Mouse (Mus musculus): ENCODE results near the gene Srgap2. TPM values are rescaled to one million over a fixed set of nuclear protein-coding genes. Genes with fewer than 3 reads are reported as not detected.
A peak's percentile ranks its signal among the peaks of the same experiment; 100 is the strongest.

Gene Srgap2
- polyA plus RNA-seq, 1 experiment from 2014 or later, result 18.6 TPM

DNA sequence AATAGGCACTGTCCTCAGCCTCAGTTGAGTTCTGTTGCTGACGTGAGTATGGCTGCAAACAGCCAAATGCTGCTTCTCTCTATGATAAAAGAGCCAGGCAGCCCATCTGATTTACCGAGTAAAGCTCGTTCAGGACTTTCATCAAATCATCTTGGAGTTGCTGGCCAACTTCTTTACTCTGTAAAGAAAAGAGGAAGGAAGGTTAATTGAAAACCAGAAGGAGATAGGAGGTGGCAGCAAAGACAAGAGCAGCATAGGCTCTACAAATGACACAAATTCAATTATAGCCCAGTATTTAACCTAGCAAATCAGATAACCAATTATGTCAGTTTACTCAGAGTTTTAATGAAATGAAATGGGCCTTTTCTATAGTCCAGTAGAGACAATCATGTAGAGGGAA, 163.3 kb downstream of the Srgap2 start:
- Histone ChIP-seq H3K4me1 (replicated peaks) (0 out of 2 replicates have a peak, but pooled peaks cover 2% of the 10 kb centered on the region), H3K36me3 (peaks cover 12% of the 10 kb centered on the region; the same call in 1 of the 2 replicates), H3K27me3 (replicated peaks) (no peaks in the 10 kb centered on the region), H3K4me3 (no peak overlapping the region), H3K9me3 (replicated peaks) (no peaks in the 10 kb centered on the region), H3K27ac (ENCODE audit: poor library complexity, severe bottlenecking) (no peak overlapping the region), H3K4me2 (no peak overlapping the region), H3K9ac (no peak overlapping the region)
- ATAC-seq (ENCODE audit: insufficient number of reproducible peaks, low FRiP score), result no peak
- WGBS, result 58% methylated on average over 3 of the region's 3 CpGs

- Histone ChIP-seq H3K36me3 (peaks cover 12% of the 10 kb centered on the region; the same call in 1 of the 2 replicates), H3K9ac (no peak overlapping the region), H3K4me1 (replicated peaks) (peaks cover 6% of the 10 kb centered on the region; the same call in 1 of the 2 replicates), H3K9me3 (replicated peaks) (no peaks in the 10 kb centered on the region), H3K4me2 (no peak overlapping the region), H3K27ac (ENCODE audit: poor library complexity, severe bottlenecking) (no peak overlapping the region), H3K4me3 (no peak overlapping the region), H3K27me3 (replicated peaks) (no peaks in the 10 kb centered on the region)
- WGBS, result 91% methylated on average over 2 of the region's 2 CpGs
- no peak; the same call in 1 of the 2 replicates for ATAC-seq (ENCODE audit: insufficient number of reproducible peaks, low FRiP score)
Measured at GRCm38 (mm10) chr1:131362089-131362488, 165.1 kb downstream of the Srgap2 start.

DNA sequence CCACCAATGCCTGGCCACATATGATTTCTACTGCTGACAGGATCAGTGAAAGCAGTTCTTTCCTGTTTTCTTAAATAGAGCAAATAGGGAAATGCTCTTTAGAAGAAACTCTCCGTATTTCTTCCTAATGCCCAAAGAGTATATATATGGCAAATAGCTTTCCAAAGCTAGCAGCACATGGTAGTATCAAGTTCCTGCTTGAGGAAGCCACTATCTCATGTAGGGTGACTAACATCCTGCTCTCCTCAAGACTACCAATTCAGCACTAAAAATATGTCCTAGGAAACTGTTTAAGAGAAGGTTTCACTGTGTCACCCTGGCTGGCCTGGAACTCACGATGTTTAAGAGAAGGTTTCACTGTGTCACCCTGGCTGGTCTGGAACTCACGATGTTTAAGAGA, 166.4 kb downstream of the Srgap2 start:
- Histone ChIP-seq H3K27me3 (replicated peaks) (no peaks in the 10 kb centered on the region), H3K9ac (no peak overlapping the region)

DNA sequence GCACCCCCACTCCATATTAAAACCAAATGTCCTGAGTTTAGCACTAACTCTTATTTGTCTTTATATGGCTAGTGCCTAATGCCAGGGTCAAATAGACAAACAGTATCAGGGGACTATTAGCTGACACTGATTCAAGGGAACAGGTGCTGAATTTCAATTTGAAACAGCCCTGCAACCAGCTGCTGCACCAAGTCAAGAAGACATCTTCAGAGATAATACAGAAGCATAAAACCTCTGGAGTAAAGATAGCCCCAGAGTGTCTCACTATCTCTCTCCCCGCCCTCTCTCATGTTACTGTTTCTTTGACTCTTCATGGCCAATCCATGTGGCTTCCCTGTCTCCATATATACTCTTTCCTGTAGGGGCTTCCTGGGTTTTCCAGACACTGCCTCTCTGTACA, 167.5 kb downstream of the Srgap2 start:
- Histone ChIP-seq H3K27me3 (replicated peaks) (no peaks in the 10 kb centered on the region), H3K27ac (ENCODE audit: poor library complexity, severe bottlenecking) (no peak overlapping the region), H3K4me2 (no peak overlapping the region), H3K9me3 (replicated peaks) (no peaks in the 10 kb centered on the region), H3K9ac (no peak overlapping the region), H3K4me3 (no peak overlapping the region), H3K36me3 (peaks cover 30% of the 10 kb centered on the region), H3K4me1 (replicated peaks) (peaks cover 6% of the 10 kb centered on the region; the same call in 1 of the 2 replicates)
- 79% methylated on average over 1 of the region's 1 CpGs for WGBS
- ATAC-seq (ENCODE audit: insufficient number of reproducible peaks, low FRiP score), result no peak

More for the DNA sequence above, 166.4 kb downstream of the Srgap2 start:
- 58% methylated on average over 3 of the region's 3 CpGs for WGBS
- Histone ChIP-seq H3K4me2 (no peak overlapping the region), H3K4me3 (no peak overlapping the region), H3K4me1 (replicated peaks) (peaks cover 6% of the 10 kb centered on the region; the same call in 1 of the 2 replicates), H3K27ac (ENCODE audit: poor library complexity, severe bottlenecking) (no peak overlapping the region), H3K9me3 (replicated peaks) (no peaks in the 10 kb centered on the region), H3K36me3 (peaks cover 20% of the 10 kb centered on the region)
- ATAC-seq (ENCODE audit: insufficient number of reproducible peaks, low FRiP score), result no peak

- Histone ChIP-seq H3K36me3 (peaks cover 30% of the 10 kb centered on the region), H3K27ac (ENCODE audit: poor library complexity, severe bottlenecking) (no peak overlapping the region), H3K27me3 (replicated peaks) (no peaks in the 10 kb centered on the region), H3K9me3 (replicated peaks) (no peaks in the 10 kb centered on the region), H3K4me2 (no peak overlapping the region), H3K9ac (no peak overlapping the region), H3K4me1 (replicated peaks) (peaks cover 4% of the 10 kb centered on the region; the same call in 1 of the 2 replicates), H3K4me3 (no peak overlapping the region)
- no peak for ATAC-seq (ENCODE audit: insufficient number of reproducible peaks, low FRiP score)
- 72% methylated on average over 1 of the region's 1 CpGs for WGBS
Measured at GRCm38 (mm10) chr1:131357213-131357612, 169.9 kb downstream of the Srgap2 start.

DNA sequence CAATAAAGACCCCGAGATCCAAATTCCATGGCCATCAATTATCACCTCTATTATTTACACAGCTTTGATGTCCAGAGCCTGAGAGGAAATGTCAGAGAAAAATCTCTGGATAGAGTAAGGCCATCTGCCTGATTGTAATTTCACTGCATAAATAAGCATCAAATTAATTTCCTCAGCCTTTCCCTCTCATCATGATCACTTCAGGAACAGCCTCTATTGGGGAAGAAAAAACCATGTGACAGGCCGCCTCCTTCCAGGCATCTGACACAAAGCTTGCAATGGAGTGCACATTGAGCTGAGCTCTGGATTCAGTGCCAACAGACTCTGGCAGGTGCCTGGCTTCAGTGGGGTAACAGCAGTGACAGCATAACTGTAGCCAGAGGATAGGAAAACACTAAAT, 175.7 kb downstream of the Srgap2 start:
- H3K4me2 ChIP-seq, result no peak overlapping the region
- no peak overlapping the region for H3K27ac ChIP-seq (ENCODE audit: poor library complexity, severe bottlenecking)
- no peaks in the 10 kb centered on the region for H3K27me3 ChIP-seq (replicated peaks)
- no peak for ATAC-seq (ENCODE audit: insufficient number of reproducible peaks, low FRiP score)
- H3K9me3 ChIP-seq (replicated peaks), result no peaks in the 10 kb centered on the region
- H3K9ac ChIP-seq, result no peak overlapping the region
- no peak overlapping the region for H3K4me3 ChIP-seq
- WGBS, result 64% methylated on average over 2 of the region's 2 CpGs
- H3K36me3 ChIP-seq, result peaks cover 52% of the 10 kb centered on the region
- peaks cover 11% of the 10 kb centered on the region for H3K4me1 ChIP-seq (replicated peaks)

GRCm38 (mm10) chr1:131349993-131350510, 177.1 kb downstream of the Srgap2 start:
- no peak for ATAC-seq (ENCODE audit: insufficient number of reproducible peaks, low FRiP score)
- peaks cover 22% of the 10 kb centered on the region for H3K4me1 ChIP-seq (replicated peaks)
- H3K27ac ChIP-seq (ENCODE audit: poor library complexity, severe bottlenecking), result no peak overlapping the region
- no peak overlapping the region for H3K9ac ChIP-seq
- WGBS, result 84% methylated on average over 1 of the region's 1 CpGs
- no peaks in the 10 kb centered on the region for H3K27me3 ChIP-seq (replicated peaks)
- no peaks in the 10 kb centered on the region for H3K9me3 ChIP-seq (replicated peaks)
- no peak overlapping the region for H3K4me3 ChIP-seq
- H3K36me3 ChIP-seq, result peaks cover 43% of the 10 kb centered on the region
- H3K4me2 ChIP-seq, result no peak overlapping the region

DNA sequence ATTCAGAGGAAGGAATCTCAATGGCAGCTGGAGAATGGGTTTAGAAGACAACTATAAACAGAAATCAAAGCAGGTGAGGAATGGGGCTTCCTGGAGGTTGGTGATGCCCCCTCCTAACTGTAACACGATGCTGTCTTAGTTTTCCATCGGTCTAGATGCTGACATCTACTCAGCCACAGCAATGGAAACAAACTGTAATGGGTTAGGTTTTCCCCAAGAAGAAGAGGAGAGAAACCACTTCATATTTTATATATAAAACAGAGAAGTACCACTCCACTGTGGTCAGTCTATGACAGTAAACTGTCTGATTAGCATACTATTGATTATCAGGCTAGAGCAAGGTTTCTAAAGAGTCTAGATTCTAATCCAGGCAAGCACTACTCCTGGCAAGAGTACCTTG, 179.4 kb downstream of the Srgap2 start:
- no peak for ATAC-seq (ENCODE audit: insufficient number of reproducible peaks, low FRiP score)
- Histone ChIP-seq H3K4me1 (replicated peaks) (peaks cover 31% of the 10 kb centered on the region), H3K4me3 (no peak overlapping the region), H3K36me3 (peaks cover 42% of the 10 kb centered on the region), H3K9me3 (replicated peaks) (no peaks in the 10 kb centered on the region), H3K27ac (ENCODE audit: poor library complexity, severe bottlenecking) (no peak overlapping the region), H3K9ac (no peak overlapping the region), H3K27me3 (replicated peaks) (no peaks in the 10 kb centered on the region), H3K4me2 (no peak overlapping the region)
- WGBS, result 69% methylated on average over 2 of the region's 2 CpGs

DNA sequence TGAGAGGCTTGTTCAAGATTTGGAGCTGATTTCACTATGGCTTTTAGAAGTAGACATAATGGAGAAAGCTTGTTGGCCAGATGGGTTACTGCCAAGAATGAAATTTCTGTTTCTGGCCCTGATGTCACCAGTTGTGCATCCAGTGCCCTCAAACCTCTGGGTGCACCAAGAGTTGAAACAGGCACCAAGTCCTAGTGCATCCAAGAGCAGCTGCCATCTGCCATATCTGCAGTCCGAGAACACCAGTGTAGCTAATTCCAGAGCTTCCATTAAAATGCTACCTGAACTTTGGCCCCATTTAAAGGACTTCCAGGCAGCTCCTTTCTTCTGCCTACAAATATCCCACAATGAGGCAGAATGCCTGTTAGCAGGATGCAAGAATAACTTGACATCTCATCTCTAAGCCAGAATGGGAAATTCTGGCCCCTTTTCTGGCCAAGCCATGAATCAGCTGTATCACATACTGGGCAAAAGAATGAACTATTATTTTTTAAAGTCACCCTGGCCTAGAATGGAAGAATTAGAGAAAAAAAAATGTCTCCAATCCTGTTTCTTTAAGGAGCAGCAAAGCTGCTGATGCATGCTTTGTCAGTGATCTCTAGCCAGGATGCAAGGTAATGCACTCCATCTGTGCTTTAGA, 180.1 kb downstream of the Srgap2 start:
- 73% methylated on average over 1 of the region's 1 CpGs for WGBS
- Histone ChIP-seq H3K4me2 (no peak overlapping the region), H3K36me3 (peaks cover 42% of the 10 kb centered on the region), H3K27ac (ENCODE audit: poor library complexity, severe bottlenecking) (no peak overlapping the region), H3K9me3 (replicated peaks) (no peaks in the 10 kb centered on the region), H3K4me3 (no peak overlapping the region), H3K9ac (no peak overlapping the region), H3K27me3 (replicated peaks) (no peaks in the 10 kb centered on the region), H3K4me1 (replicated peaks) (peaks cover 31% of the 10 kb centered on the region)
- no peak for ATAC-seq (ENCODE audit: insufficient number of reproducible peaks, low FRiP score)

DNA sequence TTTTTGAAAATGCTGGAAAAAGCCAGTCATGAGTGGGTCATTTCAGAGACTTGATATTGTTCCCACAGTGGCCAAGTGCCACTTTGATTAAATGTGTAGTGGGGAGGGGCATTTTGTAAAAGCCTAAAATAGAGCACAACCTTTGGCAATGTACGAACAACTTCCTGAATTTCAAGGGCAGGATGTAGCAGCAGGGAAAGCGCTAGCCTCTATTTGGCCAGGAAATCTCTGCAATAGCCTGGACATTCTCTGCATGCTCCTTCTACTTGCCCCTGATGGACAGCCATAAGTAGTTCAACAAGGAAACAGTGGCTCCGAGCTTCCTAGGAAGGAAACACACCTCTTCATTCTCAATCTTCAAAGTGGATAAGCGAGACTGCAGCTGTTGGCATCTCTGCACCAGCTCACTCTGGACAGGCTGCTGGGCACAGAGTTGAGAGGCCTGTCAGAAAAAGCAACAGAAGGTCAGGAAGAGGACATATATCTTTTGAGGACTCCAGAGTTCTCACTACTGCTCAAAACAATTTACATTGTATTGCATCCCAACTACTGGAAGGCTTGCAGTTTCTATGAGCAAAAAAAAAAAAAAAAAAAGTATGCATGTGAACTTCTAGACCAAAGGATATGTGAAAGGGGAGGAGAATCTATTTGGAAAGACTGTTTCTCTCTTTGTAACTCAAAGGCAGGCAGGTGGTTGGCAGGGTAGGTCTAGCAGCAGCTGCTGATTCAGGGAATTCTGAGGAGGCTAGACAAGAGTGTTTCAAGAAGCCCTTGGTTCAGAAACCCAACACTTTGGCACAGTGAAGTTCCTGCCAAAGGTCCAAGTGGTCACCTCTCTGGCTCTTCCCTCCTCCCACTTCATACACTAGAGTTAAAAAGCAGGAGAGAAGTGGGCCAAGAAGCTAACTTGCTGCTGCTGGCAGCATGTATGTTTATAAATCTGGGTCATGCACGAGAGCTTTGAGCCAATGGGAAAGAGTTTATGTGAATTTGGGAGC, 181.4 kb downstream of the Srgap2 start:
- peak overlapping the region; percentile 24; the same call in 1 of the 2 replicates for H3K4me2 ChIP-seq
- H3K4me3 ChIP-seq, result no peak overlapping the region
- H3K27me3 ChIP-seq (replicated peaks), result no peaks in the 10 kb centered on the region
- peak overlapping the region; percentile 85 for H3K27ac ChIP-seq (ENCODE audit: poor library complexity, severe bottlenecking)
- peak; percentile 73 for ATAC-seq (ENCODE audit: insufficient number of reproducible peaks, low FRiP score)
- H3K4me1 ChIP-seq (replicated peaks), result peaks cover 31% of the 10 kb centered on the region
- H3K9ac ChIP-seq, result no peak overlapping the region
- H3K9me3 ChIP-seq (replicated peaks), result no peaks in the 10 kb centered on the region
- H3K36me3 ChIP-seq, result peaks cover 45% of the 10 kb centered on the region
- 34% methylated on average over 5 of the region's 5 CpGs for WGBS

GRCm38 (mm10) chr1:131344691-131345090, 182.5 kb downstream of the Srgap2 start:
- no peak for ATAC-seq (ENCODE audit: insufficient number of reproducible peaks, low FRiP score)
- H3K4me2 ChIP-seq, result no peak overlapping the region
- H3K9me3 ChIP-seq (replicated peaks), result no peaks in the 10 kb centered on the region
- H3K9ac ChIP-seq, result no peak overlapping the region
- H3K36me3 ChIP-seq, result peaks cover 42% of the 10 kb centered on the region
- WGBS, result 78% methylated on average over 2 of the region's 2 CpGs
- peaks cover 31% of the 10 kb centered on the region for H3K4me1 ChIP-seq (replicated peaks)
- H3K27ac ChIP-seq (ENCODE audit: poor library complexity, severe bottlenecking), result peak overlapping the region; percentile 41
- no peaks in the 10 kb centered on the region for H3K27me3 ChIP-seq (replicated peaks)
- no peak overlapping the region for H3K4me3 ChIP-seq

Data from heart, embryonic 12.5 days (tissue).